Mouse (Mus musculus): ENCODE results near the gene Cemip.

DNA sequence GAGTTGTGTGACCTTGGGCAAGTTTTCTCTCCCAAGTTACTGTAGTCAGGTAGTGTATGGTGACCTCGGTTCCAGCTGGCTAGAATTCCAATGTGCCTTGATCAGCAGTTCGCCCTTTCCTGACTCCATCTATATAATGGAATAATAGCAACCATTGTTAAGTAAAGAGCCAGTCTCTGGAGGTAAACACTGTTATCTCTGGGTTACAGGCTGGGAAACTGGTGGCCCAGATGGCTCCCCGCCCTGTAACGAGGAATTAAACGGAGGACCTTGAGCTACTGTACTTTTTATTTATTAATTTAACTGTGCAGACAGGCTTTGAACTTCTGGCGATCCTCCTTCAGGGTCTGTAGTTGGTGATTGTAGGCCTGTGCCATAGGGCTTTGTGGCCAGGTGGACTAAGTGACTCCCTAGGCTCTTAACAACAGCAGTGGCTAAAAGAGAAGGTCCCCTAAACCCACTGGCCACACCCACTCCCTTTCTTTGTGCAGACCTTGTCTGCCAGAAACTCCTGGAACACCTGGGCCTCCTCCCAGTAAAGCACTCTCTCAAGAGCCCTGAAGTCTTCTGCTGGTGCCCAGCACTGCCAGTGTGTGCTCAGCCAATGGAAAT, 201.3 kb downstream of the Cemip start:
- TF ChIP-seq POLR2A (IDR thresholded peaks at IDR 0.05; ENCODE audit: control insufficient read depth, extremely low read depth, insufficient read depth, low read length, poor library complexity) (no peak), CTCF (IDR thresholded peaks at IDR 0.05; ENCODE audit: borderline replicate concordance, control insufficient read depth, extremely low read depth, insufficient read depth, low read length, poor library complexity) (no peak)

Data from thymus, adult 2 months (tissue).